Mouse (Mus musculus) erythroid progenitor cell, adult 5-6 weeks (primary cell): ENCODE data around the gene Gng8. TPM values are rescaled to one million over a fixed set of nuclear protein-coding genes. Genes with fewer than 3 reads are reported as not detected.
A peak's percentile ranks its signal among the peaks of the same experiment; 100 is the strongest.

ENCODE experiments used
- ATAC-seq: replicated peaks from 2 replicates; pipeline ENCODE4 v1.8.0; 2016; ENCODE audit warnings: moderate number of reproducible peaks, mild to moderate bottlenecking, moderate TSS enrichment, inconsistent platforms; ENCODE audit not compliant: poor library complexity, low FRiP score, severe bottlenecking
- total RNA-seq, 2 experiments: library from RNA; stranded (forward) in 1 of 2; stranded (reverse) in 1 of 2; fragments of 150-400 nt in 1 of 2; fragments of 186-747, 209-891 nt in 1 of 2; gene quantifications; 2 replicates each; pipeline versions ENCODE4 v1.2.3 to v1.2.4; 2015 to 2017; ENCODE audit warnings: low replicate concordance in 2 of 2

Gene Gng8
- total RNA-seq, 2 experiments from 2014 or later = not detected

DNA sequence AGATGAGACGGTGACA, 16.5 kb upstream of the Gng8 start, which contains the start of gene Dact3:
Gene Dact3, plus strand, starts transcription at position 8 of the 16 bp plus-strand sequence.
- ATAC-seq = no peak

DNA sequence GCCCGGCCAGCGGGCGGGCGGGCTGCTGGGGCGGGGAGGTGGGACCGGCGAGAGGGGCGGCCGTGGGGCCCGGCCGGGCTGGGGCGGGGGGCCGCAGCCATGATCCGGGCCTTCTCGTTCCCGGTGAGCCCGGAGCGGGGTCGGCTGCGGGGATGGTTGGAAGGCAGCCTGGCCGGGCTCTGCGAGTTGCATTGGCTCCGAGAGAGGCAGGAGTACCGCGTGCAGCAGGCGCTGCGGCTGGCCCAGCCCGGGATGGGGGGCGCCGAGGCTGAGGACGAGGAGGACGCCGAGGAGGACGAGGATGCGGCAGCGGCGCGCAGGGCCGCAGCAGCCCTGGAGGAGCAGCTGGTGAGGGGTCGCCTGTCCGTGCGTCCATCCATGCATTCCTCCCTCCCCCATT, 16.3 kb upstream of the Gng8 start:
- ATAC-seq = no peak

DNA sequence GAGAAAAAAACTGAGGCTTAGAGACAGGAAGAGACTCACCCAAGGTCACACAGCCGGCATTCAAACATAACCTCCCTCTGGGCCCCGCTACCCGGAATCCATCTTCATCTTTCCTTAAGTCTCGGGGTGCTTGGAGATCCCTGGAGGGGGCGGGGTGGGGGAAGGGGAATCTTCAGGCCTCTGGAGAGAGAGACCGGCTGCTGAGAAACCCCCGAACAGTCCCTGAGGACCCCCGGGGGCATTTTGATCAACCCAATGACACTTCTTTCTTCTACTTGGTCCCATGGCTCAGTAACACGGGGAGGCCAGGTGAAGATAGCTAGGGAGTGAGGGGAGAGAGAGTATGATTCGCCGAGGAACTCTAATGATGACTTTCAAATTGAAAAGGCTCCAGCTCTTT, 15.6 kb upstream of the Gng8 start:
- ATAC-seq = no peak

DNA sequence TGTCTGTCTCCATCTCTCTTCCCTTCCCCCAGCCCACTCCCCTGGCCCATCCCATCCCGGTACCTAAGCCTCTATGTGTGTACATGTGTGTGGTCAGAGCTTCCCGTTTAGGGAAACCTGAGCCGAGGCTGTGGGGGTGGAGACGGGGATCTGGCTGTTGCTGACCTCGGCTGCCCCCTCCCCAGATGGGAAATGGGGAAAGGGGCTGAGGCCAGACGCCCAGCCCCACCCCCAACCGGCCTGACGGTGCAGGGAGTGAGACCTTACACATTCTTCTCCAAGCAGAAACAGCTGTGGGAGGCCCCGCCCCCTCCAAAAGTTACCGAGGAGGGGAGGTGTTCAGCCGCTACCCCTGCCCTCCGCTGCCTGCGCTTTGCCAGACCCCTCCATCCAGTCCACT, 15.0 kb upstream of the Gng8 start:
- no peak for ATAC-seq

DNA sequence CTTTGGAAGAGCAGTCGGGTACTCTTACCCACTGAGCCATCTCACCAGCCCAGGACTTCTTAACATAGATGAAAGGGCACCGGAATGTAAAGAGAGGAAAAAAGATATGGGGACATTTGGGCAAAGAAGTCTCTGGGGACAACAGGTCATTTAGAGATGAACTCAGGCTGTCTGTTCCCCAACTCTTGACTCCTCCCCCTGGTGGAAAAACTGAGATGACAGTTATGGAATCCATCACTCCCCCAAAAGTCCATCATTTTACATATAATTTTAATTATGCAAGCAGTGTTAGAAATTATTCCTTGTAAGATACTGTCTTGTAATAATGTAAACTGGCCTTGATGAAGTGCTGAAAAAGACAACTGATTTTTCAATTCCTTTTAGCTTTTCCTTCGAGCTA, 13.9 kb upstream of the Gng8 start:
- ATAC-seq = no peak

DNA sequence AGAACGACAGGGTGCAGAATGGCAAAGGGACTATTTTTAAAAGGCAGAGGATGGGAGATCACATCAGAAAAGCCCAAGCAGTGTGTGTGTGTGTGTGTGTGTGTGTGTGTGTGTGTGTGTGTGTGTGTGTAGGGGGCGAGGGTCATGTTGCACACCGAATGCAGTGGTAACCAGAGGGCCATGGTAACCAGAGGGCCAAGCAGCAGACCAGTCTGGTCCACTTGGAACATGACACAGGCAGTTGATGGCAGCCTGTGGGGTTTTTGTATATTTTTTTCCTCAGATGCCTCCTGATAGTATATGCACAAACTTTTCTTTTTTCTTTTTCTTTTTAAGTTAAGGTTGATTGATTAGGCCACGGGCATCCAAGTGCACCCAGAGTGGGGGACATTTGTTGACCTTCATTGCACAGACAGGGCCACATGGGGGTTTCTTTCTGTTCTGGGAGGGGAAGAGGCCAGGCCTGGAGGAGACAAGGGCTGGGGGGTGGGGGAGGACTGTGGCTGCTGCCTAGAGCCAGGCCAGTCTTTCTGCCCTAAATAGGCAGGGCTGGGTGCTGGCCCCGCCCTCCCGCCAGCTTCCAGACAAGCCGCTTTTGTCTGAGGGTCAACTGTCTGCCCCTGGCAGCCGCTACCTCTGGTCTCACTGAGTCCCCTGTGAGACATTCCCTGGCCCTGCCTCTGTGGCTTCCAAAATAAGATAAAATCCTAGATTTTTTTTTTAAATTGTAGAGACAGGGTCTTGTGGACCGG, 11.6 kb upstream of the Gng8 start:
- no peak for ATAC-seq

DNA sequence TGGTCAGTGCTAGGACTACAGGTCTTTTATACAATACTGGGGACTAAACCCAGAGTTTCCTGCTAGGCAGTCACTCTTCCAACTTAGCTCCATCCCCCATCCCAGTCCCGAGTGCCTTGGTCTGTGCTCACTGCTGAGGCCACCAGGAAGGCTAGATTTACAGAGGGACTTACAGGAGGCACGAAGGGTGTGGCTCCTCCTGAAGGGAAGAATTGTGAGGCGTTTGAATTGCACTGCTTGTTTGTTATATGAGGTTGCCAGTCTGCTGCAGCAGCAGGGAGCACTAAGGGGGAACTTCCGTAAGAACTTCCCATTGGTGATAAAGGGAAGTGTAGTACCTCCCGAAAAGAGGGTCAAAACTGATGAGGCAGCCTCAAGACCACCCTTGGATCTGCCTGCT, 11.0 kb upstream of the Gng8 start:
- no peak for ATAC-seq

DNA sequence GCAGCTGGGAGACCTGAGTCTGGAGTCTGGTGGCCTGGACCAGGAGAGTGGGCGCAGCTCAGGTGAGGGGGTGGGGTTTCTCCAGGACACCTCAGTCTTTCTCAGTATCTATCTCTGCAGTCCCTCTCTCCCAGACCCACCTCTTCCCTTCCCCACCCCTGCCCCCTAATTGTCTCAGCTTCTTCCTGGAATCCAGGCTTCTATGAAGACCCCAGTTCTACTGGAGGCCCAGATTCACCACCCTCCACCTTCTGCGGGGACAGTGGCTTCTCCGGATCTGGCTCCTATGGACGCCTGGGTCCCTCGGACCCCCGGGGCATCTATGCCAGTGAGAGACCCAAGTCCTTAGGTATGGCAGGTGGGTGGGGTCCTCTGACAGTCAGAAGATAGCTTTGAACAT, 8.4 kb upstream of the Gng8 start:
- no peak for ATAC-seq

DNA sequence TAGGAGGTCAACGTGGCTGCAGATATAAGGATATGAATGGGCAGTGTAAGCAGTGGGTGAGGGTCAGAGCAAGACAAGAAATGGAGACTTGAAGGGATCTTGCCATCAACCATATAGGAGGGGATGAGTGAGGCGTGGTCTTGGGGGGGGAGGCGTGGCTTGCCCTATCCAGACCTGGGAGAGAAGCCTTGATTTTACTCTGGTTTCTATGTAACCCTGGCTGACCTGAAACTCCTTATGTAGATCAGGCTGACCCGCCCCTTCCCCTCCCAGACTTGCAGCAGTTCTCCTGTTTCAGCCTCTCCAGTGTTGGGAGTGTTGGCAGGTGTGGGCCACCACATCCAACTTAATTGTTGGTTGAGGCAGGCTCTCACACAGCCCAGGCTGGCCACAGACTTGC, 7.3 kb upstream of the Gng8 start:
- no peak for ATAC-seq

DNA sequence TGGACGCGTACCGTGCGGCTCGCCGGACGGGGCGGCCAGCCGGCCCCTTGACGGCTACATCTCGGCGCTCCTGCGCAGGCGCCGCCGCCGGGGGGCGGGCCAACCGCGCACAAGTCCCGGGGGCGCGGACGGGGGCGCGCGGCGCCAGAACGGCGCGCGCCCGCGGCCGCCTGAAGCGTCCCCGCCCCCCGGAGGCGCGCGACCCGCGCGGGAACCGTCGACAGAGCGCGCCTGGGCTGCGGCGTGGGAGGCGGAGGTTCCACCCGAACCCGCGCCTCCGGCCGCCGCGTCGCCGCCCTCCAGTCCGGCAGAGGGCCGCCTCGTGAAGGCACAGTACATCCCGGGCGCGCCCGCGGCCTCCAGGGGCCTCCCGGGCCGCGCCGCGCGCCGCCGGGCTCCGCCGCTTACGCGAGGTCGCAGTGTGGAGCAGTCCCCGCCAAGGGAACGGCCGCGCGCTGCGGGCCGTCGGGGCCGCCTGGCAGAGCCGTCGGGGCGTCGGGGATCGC, 6.3 kb upstream of the Gng8 start:
- ATAC-seq = no peak

DNA sequence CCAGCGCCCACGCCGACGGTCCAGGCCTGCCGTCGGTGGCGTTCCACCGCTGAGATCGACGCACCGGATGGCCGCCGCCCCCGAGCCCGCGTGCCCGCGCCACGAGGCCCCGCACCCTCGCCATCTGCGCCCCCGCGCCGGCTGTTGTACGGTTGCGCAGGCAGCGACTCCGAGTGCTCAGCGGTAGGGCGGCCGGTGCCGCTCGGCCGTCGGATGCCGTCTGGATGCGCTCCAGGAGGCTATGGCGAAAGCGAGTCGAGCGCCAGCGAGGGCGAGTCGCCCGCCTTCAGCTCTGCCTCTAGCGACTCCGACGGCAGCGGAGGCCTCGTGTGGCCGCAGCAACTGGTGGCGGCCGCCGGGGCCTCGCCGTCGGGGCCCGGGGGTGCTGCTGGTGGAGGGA, 5.7 kb upstream of the Gng8 start:
- ATAC-seq = no peak

DNA sequence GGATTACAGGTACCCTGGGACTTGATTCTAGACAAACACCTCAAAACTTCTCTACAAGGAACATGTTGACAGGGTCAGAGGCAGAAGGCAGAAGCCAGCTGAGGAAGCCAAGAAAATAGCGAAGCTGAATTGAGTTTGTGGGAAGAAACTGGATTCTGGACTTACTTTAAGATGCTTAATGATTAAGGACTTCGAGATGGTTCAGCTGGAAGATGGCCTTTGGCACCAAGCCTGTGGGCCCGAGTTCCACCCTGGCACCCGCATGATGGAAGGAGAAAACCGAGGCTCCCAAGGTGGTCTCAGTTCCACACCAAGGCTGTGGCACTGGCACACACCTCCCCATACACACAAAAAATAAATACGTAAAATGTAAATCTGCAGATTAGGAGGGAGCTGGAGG, 1.1 kb upstream of the Gng8 start:
- no peak for ATAC-seq

DNA sequence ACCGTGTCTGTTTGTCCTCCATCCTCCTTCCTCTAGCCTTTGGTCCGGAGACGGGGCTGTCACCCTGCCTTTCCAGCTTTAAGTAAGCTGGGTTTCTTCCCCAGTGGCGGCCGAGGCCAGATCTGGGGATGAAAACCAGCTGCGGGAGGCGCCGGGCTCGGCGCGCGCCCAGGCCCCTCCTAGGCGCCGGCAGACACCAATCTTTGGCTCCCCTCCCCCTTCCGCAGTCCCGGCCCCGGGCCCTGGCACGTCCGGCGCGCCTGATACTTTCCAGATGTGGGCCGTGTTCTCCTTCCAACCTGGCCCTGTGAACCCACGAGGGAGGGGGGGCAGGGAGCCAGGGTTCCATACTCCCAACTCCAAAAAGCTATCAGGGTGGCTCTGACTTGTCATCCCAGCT, 642 bp upstream of the Gng8 start:
- no peak for ATAC-seq

DNA sequence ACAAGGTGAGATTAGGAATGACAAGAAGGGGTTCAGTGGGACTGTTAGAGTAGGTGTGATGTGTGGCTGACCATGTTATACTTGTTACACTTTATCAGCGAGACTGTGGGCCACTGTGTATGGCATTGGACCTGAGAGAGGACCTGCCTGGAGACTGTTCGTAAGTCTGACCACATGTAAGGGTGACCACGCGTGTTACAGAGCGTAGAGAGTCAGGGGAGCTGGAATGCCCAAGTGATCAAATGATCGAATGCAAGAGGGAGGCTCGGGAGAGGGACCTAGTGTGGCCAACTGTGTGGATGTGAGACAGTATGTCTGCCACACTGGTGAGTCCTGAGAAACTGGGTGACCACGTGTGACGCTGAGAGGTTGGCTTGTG, 755 bp downstream of the Gng8 start:
- ATAC-seq = peak; percentile 41; the same call in 1 of the 2 replicates

DNA sequence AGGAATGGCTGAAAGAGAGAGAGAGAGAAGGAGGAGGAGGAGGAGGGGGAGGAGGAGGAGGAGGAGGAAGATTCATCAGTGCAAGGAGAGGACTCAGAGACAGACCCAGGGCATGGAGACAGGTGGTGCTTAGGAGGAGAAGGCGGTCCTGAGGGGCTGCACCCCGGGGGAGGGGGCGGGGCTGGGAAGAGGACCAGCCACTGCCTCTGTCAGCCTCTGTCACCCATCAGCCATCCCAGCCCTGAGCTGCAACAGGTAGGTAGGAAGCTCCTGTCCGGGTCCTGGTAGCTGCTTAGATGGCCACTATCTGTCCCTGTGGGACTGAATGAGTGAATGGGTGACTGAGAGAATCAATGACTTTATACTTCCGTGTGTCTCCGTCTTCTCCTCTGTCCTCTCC, 2.0 kb downstream of the Gng8 start:
- no peak for ATAC-seq

DNA sequence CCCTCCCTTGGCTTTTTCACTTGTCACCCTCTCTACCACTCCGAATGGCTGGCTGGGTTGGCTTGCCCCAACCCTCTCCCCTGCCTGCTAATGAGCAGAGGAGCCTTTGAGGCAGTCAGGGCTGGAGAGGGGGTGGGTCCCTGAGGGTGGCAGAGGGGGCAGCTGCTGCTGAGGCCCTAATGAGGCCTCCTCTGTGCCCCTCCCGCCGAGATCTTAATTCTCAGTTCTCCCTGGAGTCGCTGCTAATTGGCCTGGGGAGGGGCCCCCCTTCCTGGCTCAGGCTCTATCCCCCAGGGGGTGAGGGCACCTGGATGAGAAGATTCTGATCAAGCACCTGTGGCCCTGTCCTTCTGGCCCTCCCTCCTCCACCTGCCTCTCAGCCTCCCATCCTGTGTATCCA, 2.7 kb downstream of the Gng8 start:
- no peak for ATAC-seq

DNA sequence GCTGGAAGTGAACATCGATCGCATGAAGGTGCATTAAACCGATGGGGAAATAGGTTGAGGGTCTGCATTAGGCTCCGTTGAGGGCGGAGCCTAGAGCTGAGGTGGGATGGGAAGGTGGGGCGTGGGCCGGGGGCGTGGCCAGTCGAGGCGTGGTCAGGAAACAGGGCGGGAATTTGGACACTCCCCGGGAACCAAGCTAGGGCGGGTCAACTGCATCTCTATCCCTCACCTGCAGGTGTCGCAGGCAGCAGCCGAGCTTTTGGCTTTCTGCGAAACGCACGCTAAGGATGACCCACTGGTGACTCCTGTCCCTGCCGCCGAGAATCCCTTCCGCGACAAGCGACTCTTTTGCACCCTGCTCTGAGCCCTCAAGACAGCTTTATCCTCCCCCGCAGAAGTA, 3.4 kb downstream of the Gng8 start:
- ATAC-seq = peak; percentile 61

DNA sequence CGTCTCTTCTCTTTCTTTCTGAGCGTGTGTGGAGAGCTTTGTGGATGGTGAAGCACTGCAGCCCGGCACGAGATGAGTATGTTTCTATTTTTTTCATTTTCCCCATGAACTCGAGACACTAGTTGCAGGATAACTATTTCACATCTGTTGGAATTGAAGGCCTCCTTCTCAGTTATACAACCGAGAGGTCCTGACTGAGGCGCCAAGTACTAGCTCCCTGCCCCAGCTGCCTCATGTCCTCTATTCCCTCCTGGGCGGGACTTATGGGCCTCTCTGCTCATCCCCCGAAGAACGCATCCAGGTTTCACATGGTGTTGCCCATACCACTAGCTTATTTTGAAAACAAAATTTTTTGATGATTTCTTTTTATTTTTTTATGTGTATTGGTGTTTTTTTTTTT, 3.9 kb downstream of the Gng8 start:
- ATAC-seq = no peak

DNA sequence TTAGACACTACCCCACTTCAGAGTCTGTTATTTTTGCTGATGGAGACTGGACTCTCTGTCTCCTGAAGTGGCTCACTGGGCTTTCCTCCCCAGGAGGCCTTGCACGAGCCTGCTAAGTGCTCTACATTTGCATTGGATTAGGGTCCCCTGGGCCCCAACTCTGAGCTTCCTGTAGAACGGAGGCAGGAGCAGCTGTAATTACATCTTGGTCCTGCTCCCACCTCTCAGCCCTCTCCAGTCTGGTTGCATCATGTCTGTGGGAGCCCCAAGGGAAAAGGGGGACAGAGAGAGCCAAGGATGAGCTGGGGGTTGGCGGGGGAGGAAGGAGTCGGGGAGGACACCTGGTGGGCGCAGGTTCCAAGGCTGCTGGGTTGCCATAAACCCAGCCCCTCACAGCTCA, 8.9 kb downstream of the Gng8 start:
- no peak for ATAC-seq

DNA sequence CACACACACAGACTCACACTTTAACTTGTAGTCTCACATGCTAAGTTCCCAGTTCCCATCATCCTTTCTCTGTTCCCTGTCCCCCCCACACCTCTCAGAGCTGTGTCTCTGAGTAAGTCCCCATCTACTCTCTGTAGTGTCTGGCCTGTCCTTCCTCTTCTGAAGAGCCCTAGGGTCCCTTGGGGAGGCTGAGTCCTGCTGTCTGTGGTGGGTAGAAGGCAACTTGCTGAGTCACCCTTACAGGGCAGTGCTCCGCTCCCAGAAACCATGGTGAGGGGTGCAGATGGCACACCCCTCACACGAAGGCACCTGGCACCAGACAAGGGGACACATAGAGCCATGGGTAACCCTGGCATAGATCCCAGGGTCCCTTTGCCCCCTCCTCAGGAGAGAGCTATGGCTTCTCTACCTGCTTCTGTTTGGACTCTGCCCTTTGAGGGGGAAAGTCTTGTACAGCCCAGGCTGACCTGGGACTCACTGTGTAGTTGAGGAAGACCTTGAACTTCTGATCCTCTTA, 11.9 kb downstream of the Gng8 start:
- no peak for ATAC-seq

DNA sequence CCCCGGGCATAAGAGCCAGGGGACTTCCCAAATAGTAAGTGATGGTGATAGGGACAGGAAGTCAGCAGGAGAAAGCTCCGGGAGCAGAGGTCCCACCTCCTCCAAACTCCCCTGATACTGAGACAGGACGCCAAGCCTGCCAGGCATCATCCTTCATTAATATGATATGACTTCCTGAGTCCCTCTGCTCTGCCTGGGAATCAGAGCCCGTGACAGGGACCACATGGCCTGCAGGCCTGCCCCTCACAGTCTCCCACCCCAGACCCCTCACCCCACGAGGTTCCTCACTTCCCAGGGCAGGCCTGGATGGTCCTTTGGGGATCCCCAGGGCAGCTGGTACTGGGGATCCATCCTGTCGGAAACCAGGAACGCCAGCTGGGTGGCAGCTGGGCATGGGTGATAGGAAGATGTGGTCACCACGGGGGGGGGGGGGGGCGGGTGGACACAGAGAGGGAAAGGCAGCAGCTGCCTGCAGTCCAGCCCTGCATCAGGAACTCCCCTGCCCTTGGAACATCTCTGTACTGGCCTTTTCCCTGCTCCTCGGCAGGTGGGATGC, 12.6 kb downstream of the Gng8 start:
- no peak for ATAC-seq

DNA sequence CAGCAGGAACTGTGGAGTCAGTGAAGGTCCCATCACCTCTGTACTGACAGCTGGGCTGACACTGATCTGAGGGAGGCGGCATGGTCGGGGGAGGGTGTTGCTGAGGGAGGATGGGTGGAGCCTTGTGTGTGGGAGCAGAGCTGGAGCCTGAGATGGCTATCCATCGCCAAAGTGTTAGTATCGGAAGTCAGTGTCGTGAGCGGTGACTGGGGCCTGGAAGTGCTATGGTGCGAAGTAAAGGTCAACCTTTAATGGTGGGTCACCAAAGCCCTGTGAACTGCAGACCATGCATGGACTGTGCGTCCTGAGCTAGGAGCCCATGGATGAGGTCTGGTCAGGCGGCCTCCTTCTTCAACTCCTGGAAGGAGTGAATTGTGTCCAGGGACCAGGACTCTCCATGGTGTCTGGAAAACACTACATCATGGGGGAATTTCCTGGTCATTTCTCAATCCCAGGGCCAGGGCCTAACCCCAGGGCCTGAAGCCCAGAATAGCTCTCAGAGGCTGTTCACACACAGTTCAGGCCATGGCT, 14.0 kb downstream of the Gng8 start:
- no peak for ATAC-seq
